Mouse (Mus musculus): Measurements from ENCODE around the gene Ppp1r12b.

The Ppp1r12b gene

GRCm38 (mm10) chr1:134940863-134941262 lies 14.9 kb downstream of the Ppp1r12b start:
- no peak for DNase-seq (ENCODE audit: inconsistent ontology term)

GRCm38 (mm10) chr1:134938233-134938632 lies 17.5 kb downstream of the Ppp1r12b start:
- DNase-seq (ENCODE audit: inconsistent ontology term) = no peak

- no peak for DNase-seq (ENCODE audit: inconsistent ontology term)
These were observed 19.4 kb downstream of the Ppp1r12b start for GRCm38 (mm10) chr1:134936335-134936734.

- DNase-seq (ENCODE audit: inconsistent ontology term) = no peak
These were observed 23.3 kb downstream of the Ppp1r12b start for GRCm38 (mm10) chr1:134932431-134932830.

GRCm38 (mm10) chr1:134919010-134919409 lies 36.7 kb downstream of the Ppp1r12b start:
- no peak for DNase-seq (ENCODE audit: inconsistent ontology term)

GRCm38 (mm10) chr1:134915421-134915820 lies 40.3 kb downstream of the Ppp1r12b start:
- no peak for DNase-seq (ENCODE audit: inconsistent ontology term)

- no peak for DNase-seq (ENCODE audit: inconsistent ontology term)
These were observed 42.2 kb downstream of the Ppp1r12b start for GRCm38 (mm10) chr1:134913535-134913934.

GRCm38 (mm10) chr1:134911892-134912291 lies 43.9 kb downstream of the Ppp1r12b start:
- DNase-seq (ENCODE audit: inconsistent ontology term) = no peak

- no peak for DNase-seq (ENCODE audit: inconsistent ontology term)
These were observed 45.7 kb downstream of the Ppp1r12b start for GRCm38 (mm10) chr1:134910037-134910436.

- DNase-seq (ENCODE audit: inconsistent ontology term) = peak; percentile 64
These were observed 46.3 kb downstream of the Ppp1r12b start for GRCm38 (mm10) chr1:134909442-134909841.

GRCm38 (mm10) chr1:134902051-134902619 lies 53.6 kb downstream of the Ppp1r12b start:
- peak; percentile 92 for DNase-seq (ENCODE audit: inconsistent ontology term)

GRCm38 (mm10) chr1:134896008-134896407 lies 59.7 kb downstream of the Ppp1r12b start:
- no peak for DNase-seq (ENCODE audit: inconsistent ontology term)

GRCm38 (mm10) chr1:134894803-134895202 lies 60.9 kb downstream of the Ppp1r12b start:
- DNase-seq (ENCODE audit: inconsistent ontology term) = no peak

GRCm38 (mm10) chr1:134891916-134892315 lies 63.8 kb downstream of the Ppp1r12b start:
- DNase-seq (ENCODE audit: inconsistent ontology term) = no peak

- DNase-seq (ENCODE audit: inconsistent ontology term) = no peak
These were observed 66.1 kb downstream of the Ppp1r12b start for GRCm38 (mm10) chr1:134889629-134890028.

- no peak for DNase-seq (ENCODE audit: inconsistent ontology term)
These were observed 79.9 kb downstream of the Ppp1r12b start for GRCm38 (mm10) chr1:134875800-134876199.

GRCm38 (mm10) chr1:134872678-134873077 lies 83.1 kb downstream of the Ppp1r12b start:
- DNase-seq (ENCODE audit: inconsistent ontology term) = no peak

GRCm38 (mm10) chr1:134866426-134866825 lies 89.3 kb downstream of the Ppp1r12b start:
- no peak for DNase-seq (ENCODE audit: inconsistent ontology term)

- no peak for DNase-seq (ENCODE audit: inconsistent ontology term)
These were observed 90.2 kb downstream of the Ppp1r12b start for GRCm38 (mm10) chr1:134865552-134865951.

GRCm38 (mm10) chr1:134860538-134860937 lies 95.2 kb downstream of the Ppp1r12b start:
- peak; percentile 63 for DNase-seq (ENCODE audit: inconsistent ontology term)

- peak; percentile 47 for DNase-seq (ENCODE audit: inconsistent ontology term)
These were observed 97.2 kb downstream of the Ppp1r12b start for GRCm38 (mm10) chr1:134858344-134859053.

- DNase-seq (ENCODE audit: inconsistent ontology term) = peak; percentile 42
These were observed 101.3 kb downstream of the Ppp1r12b start for GRCm38 (mm10) chr1:134854325-134854982.

GRCm38 (mm10) chr1:134852797-134853196 lies 102.9 kb downstream of the Ppp1r12b start:
- no peak for DNase-seq (ENCODE audit: inconsistent ontology term)
